Mouse (Mus musculus) CH12.LX (cell line): ENCODE data around the gene Arel1.

Source experiments
- CHD2 ChIP-seq: IDR thresholded peaks from 2 replicates; pipeline ENCODE4 v1.6.1; 2011; ENCODE audit warnings: low read length, improper control_type of control experiment
- CTCF ChIP-seq, 2 experiments: IDR thresholded peaks in 1 of 2; conservative IDR thresholded peaks in 1 of 2; 2 replicates each; pipeline ENCODE4 v1.5.1; 2011 to 2012; ENCODE audit warnings: low read depth in 2 of 2, low read length in 2 of 2, improper control_type of control experiment in 1 of 2, inconsistent platforms in 1 of 2, mild to moderate bottlenecking in 1 of 2, moderate library complexity in 1 of 2
- HCFC1 ChIP-seq: IDR thresholded peaks from 2 replicates; pipeline ENCODE4 v1.6.1; 2012; ENCODE audit warnings: low read depth, mild to moderate bottlenecking, inconsistent platforms, low read length, improper control_type of control experiment
- MAFK ChIP-seq: IDR thresholded peaks from 2 replicates; pipeline ENCODE4 v1.6.1; 2011; ENCODE audit warnings: low read length, improper control_type of control experiment; ENCODE audit not compliant: insufficient replicate concordance
- MAX ChIP-seq: IDR thresholded peaks from 2 replicates; pipeline ENCODE4 v1.6.1; 2011; ENCODE audit warnings: low read length, improper control_type of control experiment
- MXI1 ChIP-seq: IDR thresholded peaks from 2 replicates; pipeline ENCODE4 v1.6.1; 2011; ENCODE audit warnings: mild to moderate bottlenecking, low read depth, low read length, improper control_type of control experiment
- MYC ChIP-seq: IDR thresholded peaks from 2 replicates; pipeline ENCODE4 v1.6.1; 2011; ENCODE audit warnings: low read depth, mild to moderate bottlenecking, improper control_type of control experiment, low read length
- NRF1 ChIP-seq: IDR thresholded peaks from 2 replicates; pipeline ENCODE4 v1.6.1; 2014; ENCODE audit warnings: low read depth, mild to moderate bottlenecking, inconsistent platforms, low read length, improper control_type of control experiment, moderate library complexity
- POLR2A ChIP-seq: IDR thresholded peaks from 2 replicates; pipeline ENCODE4 v1.6.1; 2011; ENCODE audit warnings: low read depth, mild to moderate bottlenecking, improper control_type of control experiment, low read length
- RAD21 ChIP-seq: IDR thresholded peaks from 2 replicates; pipeline ENCODE4 v1.6.1; 2011; ENCODE audit warnings: low read depth, mild to moderate bottlenecking, low read length, improper control_type of control experiment, moderate library complexity
- RCOR1 ChIP-seq: conservative IDR thresholded peaks from 2 replicates; pipeline ENCODE4 v1.6.1; 2012; ENCODE audit warnings: low read depth, mild to moderate bottlenecking, inconsistent platforms, low read length, improper control_type of control experiment
- USF2 ChIP-seq: conservative IDR thresholded peaks from 2 replicates; pipeline ENCODE4 v1.6.1; 2011; ENCODE audit warnings: low read depth, low read length, improper control_type of control experiment
- ZMIZ1 ChIP-seq: IDR thresholded peaks from 2 replicates; pipeline ENCODE4 v1.6.1; 2012; ENCODE audit warnings: low read depth, mild to moderate bottlenecking, inconsistent platforms, low read length, improper control_type of control experiment
- ZNF384 ChIP-seq: IDR thresholded peaks from 2 replicates; pipeline ENCODE4 v1.6.1; 2012; ENCODE audit warnings: low read depth, low read length, improper control_type of control experiment, inconsistent platforms

GRCm38 (mm10) chr12:84875761-84876480 lies 94.8 kb downstream of the Arel1 start:
- TF ChIP-seq POLR2A (no peak), ZNF384 (no peak), ZMIZ1 (no peak), CTCF (conservative IDR thresholded peaks at IDR 0.05 in 1 of 2, IDR thresholded peaks at IDR 0.05 in 1 of 2; ENCODE audit: low read depth in 2 of 2, low read length in 2 of 2) (no peak), MYC (no peak), MAX (no peak), RCOR1 (no peak), CHD2 (no peak), HCFC1 (no peak), NRF1 (no peak), MAFK (no peak), RAD21 (no peak), MXI1 (no peak), USF2 (no peak)
